Mouse (Mus musculus) cerebellum, adult 2 months (tissue): ENCODE results near the gene Ppm1m.

Experiments
- CTCF ChIP-seq: fragments of 200-500 bp; IDR thresholded peaks from 2 replicates; pipeline ENCODE4 v1.5.1; 2011; ENCODE audit warnings: low read depth, mild to moderate bottlenecking, control low read depth, low read length, moderate library complexity, borderline replicate concordance; ENCODE audit not compliant: insufficient read depth
- POLR2A ChIP-seq: fragments of 200-500 bp; IDR thresholded peaks from 2 replicates; pipeline ENCODE4 v1.6.1; 2011; ENCODE audit warnings: low read length, control low read depth, borderline replicate concordance; ENCODE audit not compliant: insufficient read depth

DNA sequence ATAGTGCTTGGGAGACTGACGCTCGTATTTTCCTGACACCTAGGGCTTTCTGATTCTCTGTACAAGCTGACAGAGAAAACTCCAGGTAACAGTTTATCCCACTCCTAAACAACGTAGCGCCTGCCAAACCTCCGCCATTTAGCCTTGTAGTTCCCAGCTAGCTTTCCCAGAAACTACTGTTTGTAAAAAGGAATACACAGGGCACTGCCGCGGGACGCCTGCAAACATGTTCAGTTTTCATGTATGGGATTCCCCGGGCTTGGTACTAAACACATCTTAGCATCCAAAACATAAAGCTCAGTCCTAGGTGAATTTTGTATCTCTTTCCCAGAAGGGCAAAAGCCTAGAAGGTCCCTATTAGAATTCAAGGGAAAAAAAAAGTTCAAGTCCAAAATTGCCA, 40.3 kb downstream of the Ppm1m start:
- TF ChIP-seq POLR2A (no peak), CTCF (no peak)
